Mouse (Mus musculus): ENCODE data around the gene Eif2b4.
"Not testable (repeated sequence)": the region's sequence is repeated elsewhere in the genome, so short reads cannot be mapped to it uniquely, and the experiment has no call there.

Eif2b4 gene

GRCm38 (mm10) chr5:31192939-31193630 lies at the start of gene Eif2b4, which contains the start of gene Snx17:
Gene Eif2b4, minus strand, starts transcription at chr5:31193430.
Gene Snx17, plus strand, starts transcription at chr5:31193227.
- peak; percentile 99 for DNase-seq

DNA sequence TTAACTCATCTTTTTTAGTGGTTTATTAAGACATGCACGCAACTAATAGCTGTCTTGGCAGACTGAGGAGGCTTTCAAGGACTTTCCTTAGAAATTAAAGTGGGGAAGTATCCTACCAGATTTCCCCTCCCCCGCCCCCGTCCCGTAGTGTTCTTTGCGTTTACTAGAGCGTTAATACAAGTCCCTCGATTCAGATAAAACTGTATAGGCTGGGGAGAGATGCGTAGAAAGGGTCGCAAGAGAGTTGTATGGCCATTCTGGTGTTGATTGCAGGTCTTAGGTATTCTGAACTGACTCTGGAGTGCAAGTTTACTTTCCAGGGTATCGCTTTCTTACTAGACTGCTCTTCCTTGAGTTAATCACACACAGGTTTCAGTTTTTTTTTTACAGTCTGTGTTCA lies 49.0 kb upstream of the Eif2b4 start:
- DNase-seq = no peak

DNA sequence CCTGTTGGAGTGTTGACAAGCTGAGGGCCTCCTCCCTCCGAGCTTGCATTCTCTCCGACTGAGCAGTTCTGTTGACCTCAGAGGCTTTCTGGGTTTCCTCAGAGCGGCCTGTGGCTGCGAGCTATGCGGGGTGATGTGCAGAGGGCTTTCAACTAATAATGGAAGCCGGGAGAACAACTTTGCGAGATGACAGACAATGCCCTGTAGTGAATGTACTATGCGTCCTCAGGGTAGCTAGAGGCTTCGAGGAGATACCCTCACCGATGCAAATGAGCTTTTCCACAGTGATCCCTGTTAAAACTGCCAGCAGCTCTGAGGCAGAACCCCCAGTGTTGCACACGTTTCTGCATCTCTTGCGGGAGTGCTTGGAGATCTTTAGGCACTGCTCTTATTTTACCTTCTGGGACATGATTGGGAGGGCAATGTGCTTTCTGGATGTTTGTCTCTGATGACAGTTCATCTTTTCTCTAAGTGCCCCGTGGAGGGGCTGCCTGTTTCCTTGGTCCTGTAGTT lies 48.3 kb upstream of the Eif2b4 start:
- no peak for DNase-seq

GRCm38 (mm10) chr5:31240637-31241521 lies 47.6 kb upstream of the Eif2b4 start, which contains the start of the genes Nrbp1 and Gm9970:
Gene Nrbp1, plus strand, starts transcription at chr5:31240864.
Gene Gm9970, minus strand, starts transcription at chr5:31241232.
- peak; percentile 95 for DNase-seq

- DNase-seq = no peak
Measured at GRCm38 (mm10) chr5:31226641-31227040, 33.4 kb upstream of the Eif2b4 start.

GRCm38 (mm10) chr5:31222696-31223095 lies 29.5 kb upstream of the Eif2b4 start:
- peak; percentile 51 for DNase-seq

DNA sequence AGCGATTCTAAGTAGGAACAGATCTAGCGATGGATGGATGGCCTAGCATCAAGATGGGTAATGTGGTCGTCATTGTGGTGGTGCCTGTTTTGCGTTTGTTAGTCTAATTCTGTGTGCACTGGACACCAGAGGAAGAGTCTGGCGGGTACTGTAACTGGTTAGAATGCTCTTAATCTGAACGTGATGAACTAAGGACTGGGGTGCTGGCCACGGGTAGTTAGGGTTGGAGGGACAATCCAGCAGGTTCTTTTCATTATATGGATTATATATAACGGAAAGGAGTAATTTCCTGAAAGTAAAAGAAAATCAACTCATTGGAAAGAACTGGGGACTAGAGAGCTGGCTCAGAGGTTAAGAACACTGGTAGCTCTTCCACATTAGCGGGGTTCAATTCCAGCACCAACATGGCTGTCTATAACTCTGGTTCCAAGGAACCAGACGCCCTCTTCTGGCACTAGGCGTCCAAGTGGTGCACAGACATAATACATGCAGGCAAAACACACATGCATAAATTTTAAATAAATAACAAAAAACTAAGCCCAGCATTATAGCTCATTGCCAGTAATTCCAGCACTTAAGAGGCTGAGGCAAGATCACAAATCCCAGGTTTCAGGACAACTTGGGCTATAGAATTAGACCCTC lies 28.2 kb upstream of the Eif2b4 start:
- peak; percentile 49 for DNase-seq

DNA sequence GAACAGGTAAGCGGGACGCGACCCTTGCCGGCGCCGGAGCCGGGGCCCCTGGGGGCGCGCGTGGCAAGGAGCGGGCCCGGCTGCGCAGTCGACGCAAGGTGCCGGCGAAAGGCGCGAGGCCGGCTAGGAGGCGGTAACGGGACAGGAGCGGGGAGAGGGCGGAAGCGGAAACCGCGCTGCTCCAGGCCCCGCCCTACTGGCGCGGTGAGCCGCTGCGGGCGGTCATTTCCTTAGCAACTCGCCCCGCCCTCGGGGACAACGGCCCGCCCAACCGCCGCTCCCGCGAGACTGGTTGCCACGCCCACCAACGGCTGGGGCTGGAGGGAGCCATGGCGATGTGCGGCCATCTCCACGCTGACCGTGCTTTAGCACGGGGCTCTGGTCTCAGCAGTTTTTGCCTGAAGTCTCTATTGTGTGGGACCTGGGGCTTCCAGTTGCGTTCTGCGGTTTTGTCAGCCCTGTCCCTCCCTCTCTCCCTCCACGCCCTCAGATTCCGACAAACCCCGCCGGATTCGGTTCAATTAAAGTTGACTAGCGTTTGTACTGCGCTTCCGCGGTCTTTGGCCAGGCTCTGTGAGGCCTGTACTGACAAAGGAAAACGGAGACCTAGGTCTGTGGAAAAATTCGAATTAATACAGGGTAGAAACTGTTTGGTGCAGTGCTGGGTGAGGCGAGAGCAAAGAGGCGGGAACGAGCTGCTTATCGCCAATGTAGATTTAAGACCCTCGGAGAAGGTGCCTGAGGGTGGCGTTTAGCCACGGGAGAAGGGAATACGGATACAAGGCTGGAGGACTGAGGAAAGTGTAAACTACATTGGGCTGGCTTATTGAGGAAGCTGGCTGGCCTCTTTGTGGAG lies 27.4 kb upstream of the Eif2b4 start, which contains the start of gene Ppm1g:
TSS of gene Ppm1g (minus strand) at position 240 of the 856 bp plus-strand sequence.
- DNase-seq = peak; percentile 93

DNA sequence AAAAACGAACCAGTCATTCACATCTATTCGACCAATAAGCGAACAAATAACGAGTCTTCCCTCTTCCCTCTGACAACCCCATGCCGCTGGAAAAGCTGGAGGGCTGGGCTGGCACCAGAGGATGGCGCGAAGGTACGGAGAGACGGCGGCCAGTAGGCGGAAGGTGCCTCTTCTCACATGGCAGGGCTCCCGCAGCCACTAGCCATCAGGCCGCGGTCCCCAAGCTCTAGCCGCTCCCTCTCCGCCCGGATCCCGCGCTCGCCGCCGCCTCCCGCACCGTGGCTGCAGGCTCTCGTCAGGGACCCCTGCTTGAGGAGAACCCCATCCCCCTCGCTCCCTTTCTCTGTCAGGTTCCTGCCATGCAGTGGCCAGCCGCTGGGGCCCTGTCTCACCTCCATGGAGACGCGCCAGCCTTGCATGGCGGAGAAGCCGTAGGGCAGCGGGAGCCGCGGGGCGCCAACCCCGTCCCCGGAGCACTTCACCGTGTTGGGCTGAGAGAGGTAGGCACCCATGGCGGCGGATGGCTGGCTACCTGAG lies 26.7 kb upstream of the Eif2b4 start:
- DNase-seq = no peak

DNA sequence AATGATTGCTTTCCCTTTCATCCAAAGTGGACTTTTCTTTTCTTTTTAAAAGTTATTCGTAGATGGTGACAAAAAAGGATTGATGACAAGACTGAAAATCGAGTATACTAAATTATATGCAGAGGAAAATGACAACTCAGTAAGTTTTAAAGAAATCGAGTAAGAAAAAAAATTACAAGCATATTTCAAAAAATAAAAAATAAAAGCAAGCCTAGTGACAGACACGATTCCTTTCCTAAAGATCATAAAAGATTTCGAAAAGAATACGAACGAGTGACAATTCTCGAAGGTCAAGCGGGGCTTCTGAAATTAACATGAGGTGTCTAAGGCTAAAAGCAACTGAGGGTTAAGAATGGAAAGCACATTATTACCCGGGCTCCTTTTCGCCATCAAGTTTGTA lies 26.2 kb upstream of the Eif2b4 start:
- DNase-seq = no peak

DNA sequence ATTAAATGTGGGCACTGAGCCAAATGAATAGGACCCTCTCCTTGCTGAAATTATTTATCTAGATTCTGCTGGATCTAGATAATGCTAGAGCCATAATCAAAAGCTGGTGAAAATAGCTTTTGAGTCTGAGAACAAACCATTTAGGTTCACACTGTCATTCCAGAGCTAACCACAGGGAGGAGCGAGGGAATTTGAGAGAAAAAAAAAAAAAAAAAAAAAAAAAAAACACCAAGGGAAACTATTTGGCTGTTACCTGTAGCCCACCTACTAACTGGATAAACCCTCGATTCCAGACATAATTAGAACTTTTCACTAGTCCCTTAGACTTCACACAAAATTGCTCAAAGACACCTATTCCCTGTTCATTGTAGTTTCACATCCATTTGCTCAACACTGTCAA lies 25.8 kb upstream of the Eif2b4 start:
- DNase-seq = peak; percentile 32

GRCm38 (mm10) chr5:31218294-31218693 lies 25.1 kb upstream of the Eif2b4 start:
- no peak for DNase-seq

DNA sequence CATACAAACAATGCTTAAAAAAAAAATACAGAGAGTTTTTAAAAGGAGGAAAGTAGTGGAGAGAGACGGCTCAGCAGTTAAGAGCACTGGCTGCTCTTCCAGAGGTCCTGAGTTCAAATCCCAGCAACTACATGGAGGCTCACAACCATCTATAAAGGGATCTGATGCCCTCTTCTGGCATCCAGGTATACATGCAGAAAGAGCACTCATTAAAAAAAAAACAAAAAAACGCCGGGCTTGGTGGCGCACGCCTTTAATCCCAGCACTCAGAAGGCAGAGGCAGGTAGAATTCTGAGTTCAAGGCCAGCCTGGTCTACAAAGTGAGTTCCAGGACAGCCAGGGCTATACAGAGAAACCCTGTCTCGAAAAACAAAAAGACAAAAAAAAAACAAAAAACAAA lies 23.3 kb upstream of the Eif2b4 start:
- not testable (repeated sequence) for DNase-seq

DNA sequence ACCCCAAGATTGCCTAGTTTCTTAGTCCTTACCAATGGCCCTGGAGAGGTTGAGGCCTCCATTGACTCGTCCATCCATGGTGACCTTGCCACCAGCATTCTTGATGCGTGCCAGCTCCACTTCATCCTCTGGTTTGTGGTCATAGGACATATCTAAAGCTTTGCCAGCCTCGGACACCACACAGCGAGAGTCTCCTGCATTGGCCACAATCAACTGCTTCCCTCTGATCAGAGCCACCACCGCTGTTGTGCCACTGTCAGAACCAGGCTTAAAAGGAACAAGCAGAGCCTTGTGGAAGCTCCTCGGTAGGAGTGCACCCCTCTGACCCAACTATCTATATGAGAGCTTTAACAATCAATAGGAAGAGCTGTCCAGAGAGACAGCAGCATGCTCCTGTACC lies 11.2 kb upstream of the Eif2b4 start:
- no peak for DNase-seq

- DNase-seq = no peak
Measured at GRCm38 (mm10) chr5:31203866-31204265, 10.6 kb upstream of the Eif2b4 start.

GRCm38 (mm10) chr5:31202933-31203332 lies 9.7 kb upstream of the Eif2b4 start:
- no peak for DNase-seq

DNA sequence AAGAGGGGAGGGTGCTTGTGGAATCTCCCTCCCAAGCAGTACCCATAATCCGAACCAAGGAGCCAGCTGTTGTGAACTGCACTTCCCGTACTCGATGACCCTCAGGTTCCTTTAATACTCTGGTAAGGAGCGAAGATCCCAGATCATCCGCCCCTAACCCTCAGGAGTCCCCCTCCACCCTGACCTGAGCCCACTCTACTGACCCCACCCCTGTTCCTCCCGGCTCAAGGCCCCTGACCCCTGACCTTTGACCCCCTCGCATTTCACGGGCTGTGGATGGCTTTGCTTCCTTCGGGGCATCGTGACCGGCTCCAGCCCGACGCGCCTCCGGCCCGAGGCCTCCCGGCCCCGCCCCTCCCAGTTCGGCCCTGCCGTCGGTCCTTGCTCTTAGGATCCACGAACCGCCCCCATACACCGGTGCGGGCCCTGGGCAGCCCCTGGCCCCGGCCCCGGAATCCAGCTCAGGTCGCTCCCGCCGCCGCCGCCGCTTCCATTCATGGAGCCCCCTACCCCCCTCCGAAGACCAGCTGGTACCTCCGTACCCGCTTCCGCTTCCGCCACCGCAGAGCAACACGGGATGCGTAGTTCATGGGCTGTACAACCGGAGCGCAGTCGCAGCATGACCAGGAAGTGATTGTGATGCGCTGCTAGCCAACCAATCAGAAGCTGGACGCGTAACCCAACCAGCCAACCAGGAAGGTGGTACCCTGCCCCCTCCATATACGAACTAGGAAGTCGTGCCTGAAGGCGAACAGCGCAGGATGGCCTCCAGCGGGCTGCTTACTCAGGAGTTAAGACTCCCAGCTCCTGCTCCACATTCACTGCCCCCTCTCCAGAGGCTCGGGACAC lies 8.7 kb upstream of the Eif2b4 start, which contains the start of gene Zfp513:
TSS of gene Zfp513 (minus strand) at position 562 of the 849 bp plus-strand sequence.
- peak; percentile 98 for DNase-seq

DNA sequence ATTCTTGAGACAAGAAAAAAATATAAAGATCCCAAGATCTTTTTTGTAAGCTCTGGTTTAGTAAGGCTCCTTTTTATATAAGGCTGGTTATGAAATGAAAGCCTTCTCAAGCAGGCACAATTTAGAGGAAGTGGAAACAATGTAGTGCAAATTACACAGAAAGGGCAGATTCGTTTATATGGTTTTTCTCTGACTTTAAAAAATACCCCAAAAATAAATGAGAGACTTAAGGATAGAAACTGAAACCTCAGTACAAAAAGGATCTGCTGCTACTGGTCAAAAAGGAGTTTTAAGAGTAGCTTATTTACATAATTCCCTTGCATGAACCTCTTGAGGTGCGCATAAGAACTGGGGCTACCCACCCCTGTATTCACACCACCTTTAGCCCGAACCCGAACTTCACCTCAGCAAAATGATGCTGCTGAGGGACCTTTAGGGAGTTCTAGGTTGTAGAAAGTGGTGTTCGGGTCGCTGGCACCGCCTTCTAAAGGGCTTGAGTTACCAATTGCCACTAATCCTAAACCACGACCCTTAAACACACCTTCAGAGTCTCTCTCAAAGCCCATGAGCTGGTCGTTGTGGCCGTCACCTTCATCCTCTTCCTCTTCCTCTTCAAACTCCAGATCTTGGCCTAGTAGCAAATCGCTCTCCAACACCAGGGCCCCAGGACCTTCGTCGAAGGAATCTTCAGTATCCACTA lies 8.0 kb upstream of the Eif2b4 start:
- no peak for DNase-seq

- no peak for DNase-seq
Measured at GRCm38 (mm10) chr5:31200327-31200768, 7.1 kb upstream of the Eif2b4 start.

- DNase-seq = no peak
Measured at GRCm38 (mm10) chr5:31199893-31200292, 6.7 kb upstream of the Eif2b4 start.

Measured in cerebellum, adult 9-10 months (tissue).